Mouse (Mus musculus): ENCODE data around the gene Setd1a. TPM values are rescaled to one million over a fixed set of nuclear protein-coding genes. Genes with fewer than 3 reads are reported as not detected.
"Not testable (repeated sequence)": the region's sequence is repeated elsewhere in the genome, so short reads cannot be mapped to it uniquely, and the experiment has no call there.

Gene Setd1a
- polyA plus RNA-seq, 1 experiment from 2014 or later, result 14.7 TPM

GRCm38 (mm10) chr7:127837878-127838277 is 61.4 kb downstream of the Setd1a start:
- WGBS, result 79% methylated on average over 4 of the region's 4 CpGs
- not testable (repeated sequence) for DNase-seq (ENCODE audit: low spot score); H3K4me3 ChIP-seq; H3K9me3 ChIP-seq (replicated peaks); H3K27ac ChIP-seq (replicated peaks); H3K36me3 ChIP-seq; H3K27me3 ChIP-seq (ENCODE audit: low read depth, poor library complexity, severe bottlenecking)
- peaks cover 20% of the 10 kb centered on the region for H3K4me1 ChIP-seq

DNA sequence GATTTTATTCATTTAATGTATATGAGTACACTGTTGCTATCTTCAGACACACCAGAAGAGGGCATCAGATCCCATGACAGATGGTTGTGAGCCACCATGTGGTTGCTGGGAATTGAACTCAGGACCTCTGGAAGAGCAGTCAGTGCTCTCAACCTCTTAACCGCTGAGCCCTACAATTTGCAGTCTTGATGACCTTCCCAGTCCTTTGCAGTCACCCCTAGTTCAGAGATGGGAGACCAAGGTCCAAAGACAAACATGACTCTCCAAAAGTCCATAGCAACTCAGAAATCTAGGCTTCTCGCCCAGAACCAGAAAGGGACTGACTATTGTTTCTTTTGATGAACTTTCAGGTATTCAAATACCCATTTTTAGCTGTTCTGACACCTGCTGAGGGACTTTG is 63.6 kb downstream of the Setd1a start:
- not testable (repeated sequence) for H3K27me3 ChIP-seq (ENCODE audit: low read depth, poor library complexity, severe bottlenecking); DNase-seq (ENCODE audit: low spot score); H3K4me3 ChIP-seq; H3K9me3 ChIP-seq (replicated peaks); H3K27ac ChIP-seq (replicated peaks); H3K36me3 ChIP-seq
- whole genome bisulfite sequencing, result 77% methylated on average over 2 of the region's 2 CpGs
- H3K4me1 ChIP-seq, result peaks cover 21% of the 10 kb centered on the region

GRCm38 (mm10) chr7:127840886-127841285 is 64.4 kb downstream of the Setd1a start:
- 5% methylated on average over 15 of the region's 15 CpGs for WGBS
- Histone ChIP-seq H3K4me3 (peak overlapping the region; percentile 83), H3K36me3 (0 out of 2 replicates have a peak, but pooled peaks cover 8% of the 10 kb centered on the region), H3K9me3 (replicated peaks) (no peaks in the 10 kb centered on the region), H3K27me3 (ENCODE audit: low read depth, poor library complexity, severe bottlenecking) (peaks cover 6% of the 10 kb centered on the region; the same call in 1 of the 2 replicates), H3K4me1 (peaks cover 21% of the 10 kb centered on the region), H3K27ac (replicated peaks) (peak overlapping the region; percentile 86)
- DNase-seq (ENCODE audit: low spot score), result no peak

DNA sequence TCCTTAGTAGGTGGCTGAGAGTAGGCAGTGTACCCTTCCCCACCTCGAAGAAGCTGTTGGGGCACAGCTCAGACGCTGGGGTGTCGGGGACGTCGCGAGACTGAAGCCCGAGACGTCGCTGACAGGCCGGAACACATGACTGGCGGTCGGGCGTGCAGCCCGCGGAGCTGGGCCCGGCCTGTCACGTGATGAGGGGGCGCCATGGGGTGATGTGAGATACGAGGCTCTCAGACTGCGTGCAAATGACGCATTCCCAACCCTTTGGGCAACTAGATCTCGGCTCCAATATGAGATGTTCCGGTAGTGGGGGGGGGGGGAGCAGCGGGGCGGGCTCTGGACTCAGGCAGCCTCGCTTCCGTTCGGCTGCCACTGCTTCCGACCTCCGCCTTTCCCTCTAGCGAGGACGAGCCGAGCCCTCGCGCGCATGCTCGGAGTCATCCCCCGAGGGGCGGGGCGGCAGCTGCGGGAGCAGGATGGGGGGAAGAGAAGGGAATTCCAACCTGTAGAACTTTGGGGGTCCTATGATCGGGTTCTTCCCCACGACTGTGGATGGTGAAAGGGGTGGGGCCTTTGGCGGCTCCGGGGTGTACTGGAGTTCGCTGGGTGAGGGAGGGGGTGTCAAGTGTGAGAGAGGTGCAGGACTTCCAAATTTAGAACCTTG is 65.0 kb downstream of the Setd1a start:
- Histone ChIP-seq H3K36me3 (peaks cover 10% of the 10 kb centered on the region; the same call in 1 of the 2 replicates), H3K4me3 (peak overlapping the region; percentile 83), H3K9me3 (replicated peaks) (no peaks in the 10 kb centered on the region), H3K4me1 (peaks cover 21% of the 10 kb centered on the region), H3K27me3 (ENCODE audit: low read depth, poor library complexity, severe bottlenecking) (peaks cover 6% of the 10 kb centered on the region; the same call in 1 of the 2 replicates), H3K27ac (replicated peaks) (peak overlapping the region; percentile 86)
- DNase-seq (ENCODE audit: low spot score), result peak; percentile 90
- under 1% methylated on average over 46 of the region's 46 CpGs for WGBS

DNA sequence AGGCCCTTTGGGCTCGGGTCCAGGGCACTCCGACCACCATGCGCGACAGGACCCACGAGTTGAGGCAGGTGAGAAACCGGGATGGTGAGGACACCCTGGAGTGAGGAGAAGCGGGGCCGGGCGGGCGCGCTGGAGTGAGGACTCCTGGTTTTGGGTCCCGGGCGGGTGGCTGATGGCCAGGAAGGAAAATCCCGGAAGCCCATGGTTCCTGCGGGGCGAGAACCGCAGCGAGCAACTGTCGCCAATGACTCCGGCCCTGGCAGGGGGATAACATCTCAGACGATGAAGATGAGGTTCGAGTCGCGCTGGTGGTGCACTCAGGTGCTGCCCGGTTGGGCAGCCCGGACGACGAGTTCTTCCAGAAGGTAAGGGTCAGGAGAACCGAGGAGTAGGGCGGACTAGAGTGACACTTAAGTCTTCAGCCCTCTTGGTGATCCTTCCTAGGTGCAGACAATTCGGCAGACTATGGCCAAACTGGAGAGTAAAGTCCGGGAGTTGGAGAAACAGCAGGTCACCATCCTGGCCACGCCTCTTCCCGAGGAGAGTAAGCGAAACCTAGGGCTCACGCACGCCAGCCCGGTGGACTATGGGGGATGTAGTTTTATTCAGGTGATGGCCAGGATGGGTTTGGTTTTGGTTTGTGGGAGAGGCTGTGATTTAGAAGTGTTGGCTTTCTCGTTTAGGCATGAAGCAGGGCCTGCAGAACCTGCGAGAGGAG is 65.7 kb downstream of the Setd1a start:
- no peaks in the 10 kb centered on the region for H3K9me3 ChIP-seq (replicated peaks)
- H3K27ac ChIP-seq (replicated peaks), result peak overlapping the region; percentile 86
- DNase-seq (ENCODE audit: low spot score), result peak; percentile 67
- peaks cover 21% of the 10 kb centered on the region for H3K4me1 ChIP-seq
- under 1% methylated on average over 40 of the region's 40 CpGs for WGBS
- H3K4me3 ChIP-seq, result peak overlapping the region; percentile 83
- peaks cover 14% of the 10 kb centered on the region; the same call in 1 of the 2 replicates for H3K36me3 ChIP-seq
- peaks cover 6% of the 10 kb centered on the region; the same call in 1 of the 2 replicates for H3K27me3 ChIP-seq (ENCODE audit: low read depth, poor library complexity, severe bottlenecking)

Other genes with a start within 250 kb of the Setd1a start
- 7.2 and 8.2 TPM in 2 replicates for gene Tmem265, start 215.3 kb upstream of the Setd1a start, polyA plus RNA-seq (2016; fragmentation: Nextera tagmentation; extraction: Ambion mirVana)
- gene Phkg2, start 203.3 kb upstream of the Setd1a start, polyA plus RNA-seq (2016; fragmentation: Nextera tagmentation; extraction: Ambion mirVana), result 46.9 and 48.3 TPM in 2 replicates
- 14.4 and 16.9 TPM in 2 replicates for gene Ccdc189, start 188.1 kb upstream of the Setd1a start, polyA plus RNA-seq (2016; fragmentation: Nextera tagmentation; extraction: Ambion mirVana)
- gene Rnf40, start 187.9 kb upstream of the Setd1a start, polyA plus RNA-seq (2016; fragmentation: Nextera tagmentation; extraction: Ambion mirVana), result 56.7 and 59.6 TPM in 2 replicates
- gene Zfp629, start 160.9 kb upstream of the Setd1a start, polyA plus RNA-seq (2016; fragmentation: Nextera tagmentation; extraction: Ambion mirVana), result 32.2 and 37.1 TPM in 2 replicates
- 47.8 and 48.9 TPM in 2 replicates for gene Bcl7c, start 67.7 kb upstream of the Setd1a start, polyA plus RNA-seq (2016; fragmentation: Nextera tagmentation; extraction: Ambion mirVana)
- 5.1 and 5.2 TPM in 2 replicates for gene Ctf1, start 63.9 kb upstream of the Setd1a start, polyA plus RNA-seq (2016; fragmentation: Nextera tagmentation; extraction: Ambion mirVana)
- 0.22 and 0.36 TPM in 2 replicates for gene Ctf2, start 44.5 kb upstream of the Setd1a start, polyA plus RNA-seq (2016; fragmentation: Nextera tagmentation; extraction: Ambion mirVana)
- 7.9 and 8.3 TPM in 2 replicates for gene Fbxl19, start 32.1 kb upstream of the Setd1a start, polyA plus RNA-seq (2016; fragmentation: Nextera tagmentation; extraction: Ambion mirVana)
- gene Orai3, start 6.9 kb upstream of the Setd1a start, polyA plus RNA-seq (2016; fragmentation: Nextera tagmentation; extraction: Ambion mirVana), result 8.3 and 10.1 TPM in 2 replicates
- gene Gm49388, start 8.9 kb downstream of the Setd1a start, polyA plus RNA-seq (2016; fragmentation: Nextera tagmentation; extraction: Ambion mirVana), result 0.35 TPM in 1 of 2 replicates, not detected in the other
- 5.0 and 7.2 TPM in 2 replicates for gene Hsd3b7, start 23.9 kb downstream of the Setd1a start, polyA plus RNA-seq (2016; fragmentation: Nextera tagmentation; extraction: Ambion mirVana)
- 19.5 and 21.6 TPM in 2 replicates for gene Stx4a, start 47.6 kb downstream of the Setd1a start, polyA plus RNA-seq (2016; fragmentation: Nextera tagmentation; extraction: Ambion mirVana)
- 5.4 and 9.7 TPM in 2 replicates for gene Stx1b, start 47.9 kb downstream of the Setd1a start, polyA plus RNA-seq (2016; fragmentation: Nextera tagmentation; extraction: Ambion mirVana)
- 17.2 and 18.7 TPM in 2 replicates for gene Zfp646, start 99.6 kb downstream of the Setd1a start, polyA plus RNA-seq (2016; fragmentation: Nextera tagmentation; extraction: Ambion mirVana)
- 41.5 and 47.3 TPM in 2 replicates for gene Zfp668, start 100.2 kb downstream of the Setd1a start, polyA plus RNA-seq (2016; fragmentation: Nextera tagmentation; extraction: Ambion mirVana)
- 0.52 and 0.68 TPM in 2 replicates for gene Prss53, start 114.3 kb downstream of the Setd1a start, polyA plus RNA-seq (2016; fragmentation: Nextera tagmentation; extraction: Ambion mirVana)
- not detected in 2 replicates for gene Gm21974, start 118.8 kb downstream of the Setd1a start, polyA plus RNA-seq (2016; fragmentation: Nextera tagmentation; extraction: Ambion mirVana)
- 43.4 and 44.6 TPM in 2 replicates for gene Vkorc1, start 118.9 kb downstream of the Setd1a start, polyA plus RNA-seq (2016; fragmentation: Nextera tagmentation; extraction: Ambion mirVana)
- 128 and 130 TPM in 2 replicates for gene Bckdk, start 127.4 kb downstream of the Setd1a start, polyA plus RNA-seq (2016; fragmentation: Nextera tagmentation; extraction: Ambion mirVana)
- 51.1 and 52.4 TPM in 2 replicates for gene Kat8, start 135.8 kb downstream of the Setd1a start, polyA plus RNA-seq (2016; fragmentation: Nextera tagmentation; extraction: Ambion mirVana)
- 1.6 and 2.1 TPM in 2 replicates for gene Prss8, start 153.4 kb downstream of the Setd1a start, polyA plus RNA-seq (2016; fragmentation: Nextera tagmentation; extraction: Ambion mirVana)
- 11.0 and 13.0 TPM in 2 replicates for gene Prss36, start 170.1 kb downstream of the Setd1a start, polyA plus RNA-seq (2016; fragmentation: Nextera tagmentation; extraction: Ambion mirVana)
- 336 and 358 TPM in 2 replicates for gene Fus, start 190.8 kb downstream of the Setd1a start, polyA plus RNA-seq (2016; fragmentation: Nextera tagmentation; extraction: Ambion mirVana)
- gene Pycard, start 217.2 kb downstream of the Setd1a start, polyA plus RNA-seq (2016; fragmentation: Nextera tagmentation; extraction: Ambion mirVana), result 6.1 and 7.5 TPM in 2 replicates
- gene Trim72, start 227.3 kb downstream of the Setd1a start, polyA plus RNA-seq (2016; fragmentation: Nextera tagmentation; extraction: Ambion mirVana), result not detected in 2 replicates

All from midbrain, embryonic 10.5 days (tissue).